Mouse (Mus musculus): Measurements from ENCODE around the gene Kcnj8. TPM values are rescaled to one million over a fixed set of nuclear protein-coding genes. Genes with fewer than 3 reads are reported as not detected.

Gene Kcnj8
- total RNA-seq (2014; fragmentation: Nextera tagmentation) = not detected in 2 replicates
- not detected in 2 replicates for total RNA-seq (2017)

- peak; percentile 40 for ATAC-seq (replicated peaks; ENCODE audit: poor library complexity, severe bottlenecking)
Measured at GRCm38 (mm10) chr6:142571055-142571618, at the start of gene Kcnj8. Kcnj8 (minus strand) TSS chr6:142571614.

DNA sequence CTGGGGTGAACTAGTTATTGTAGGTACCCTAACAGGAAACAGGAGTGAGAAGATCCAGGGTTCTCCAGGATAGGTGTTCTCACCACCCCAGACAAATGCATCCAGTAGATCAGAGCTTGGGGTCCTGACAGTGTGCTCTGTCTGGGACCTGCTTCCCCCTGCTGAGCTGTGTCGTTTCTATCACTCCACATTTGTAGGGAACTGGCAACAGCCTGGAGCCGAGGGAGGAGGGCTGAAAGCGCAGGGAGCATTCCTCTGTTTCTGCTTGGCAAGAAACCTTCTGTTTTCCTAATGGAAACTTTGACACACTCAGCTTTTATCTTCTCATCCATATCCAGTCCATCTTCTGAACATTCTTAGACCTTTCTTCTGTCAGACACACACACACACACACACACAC is 45.2 kb upstream of the Kcnj8 start:
- ATAC-seq (replicated peaks; ENCODE audit: poor library complexity, severe bottlenecking) = no peak

GRCm38 (mm10) chr6:142614324-142614723 is 42.9 kb upstream of the Kcnj8 start:
- peak; percentile 22; the same call in 1 of the 2 replicates for ATAC-seq (replicated peaks; ENCODE audit: poor library complexity, severe bottlenecking)

DNA sequence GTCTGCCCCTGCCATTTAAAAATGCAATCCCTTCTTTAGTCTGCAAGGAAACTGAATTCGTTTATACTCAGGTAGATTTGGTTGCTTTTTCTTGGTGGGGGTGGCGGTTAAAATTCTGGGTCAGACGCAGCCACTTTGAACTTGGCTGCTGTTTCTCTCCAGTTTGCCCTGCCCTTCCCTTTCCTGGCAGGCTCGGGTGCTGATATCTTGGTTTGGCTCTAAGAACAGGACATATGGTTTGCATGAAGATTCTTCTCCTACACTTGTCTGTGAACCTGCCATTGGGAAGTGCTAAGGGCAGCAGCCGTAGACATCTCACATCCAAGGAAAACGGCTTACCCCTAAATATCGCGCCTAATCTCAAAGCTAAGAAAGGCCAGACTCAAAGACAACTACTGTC is 41.0 kb upstream of the Kcnj8 start:
- no peak for ATAC-seq (replicated peaks; ENCODE audit: poor library complexity, severe bottlenecking)

DNA sequence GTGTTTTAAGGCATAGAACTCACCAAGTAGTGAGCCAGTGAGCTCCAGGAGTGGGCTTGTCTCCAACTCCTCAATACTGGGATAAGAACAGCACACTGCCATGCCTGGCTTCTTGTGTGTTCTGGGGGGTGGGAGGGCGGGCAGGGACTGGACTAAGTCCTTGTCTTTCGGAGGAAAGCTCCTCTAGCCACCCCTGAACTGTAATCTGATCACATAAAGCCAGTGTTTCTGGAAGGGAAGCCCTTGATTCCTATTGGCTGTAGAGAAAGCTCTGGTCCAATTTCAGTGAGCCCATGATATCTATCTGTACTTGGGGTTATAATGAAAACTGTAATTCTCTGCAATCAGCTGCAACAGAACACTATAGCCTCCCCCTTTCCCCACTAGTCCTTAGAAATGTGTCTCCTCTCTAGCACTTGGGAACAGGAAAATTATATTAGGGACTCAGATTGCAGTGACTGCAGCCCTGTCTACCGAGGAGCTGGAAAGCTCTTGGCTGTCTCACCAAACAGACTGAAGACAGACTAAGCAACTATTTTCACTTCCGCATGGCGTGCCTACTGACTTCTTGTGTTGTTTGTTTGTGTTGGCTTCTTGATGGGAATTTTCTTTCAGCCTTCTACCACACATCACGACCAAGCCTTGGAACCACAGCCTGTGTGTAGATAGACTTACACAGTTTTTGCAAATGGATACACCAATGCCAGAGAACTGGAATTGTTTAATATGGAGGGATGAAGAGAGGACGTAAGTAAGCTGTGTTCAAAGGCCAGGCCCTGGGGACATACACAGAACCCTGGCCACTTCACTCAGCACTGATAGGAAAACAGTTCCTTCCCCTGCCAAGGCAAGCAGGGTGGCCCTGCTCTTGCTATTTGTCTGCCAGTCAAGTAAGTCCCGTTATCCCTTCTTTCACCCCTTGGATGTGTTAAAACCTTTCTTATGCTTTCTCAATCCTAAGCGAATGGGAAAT is 38.3 kb upstream of the Kcnj8 start:
- ATAC-seq (replicated peaks; ENCODE audit: poor library complexity, severe bottlenecking) = no peak

DNA sequence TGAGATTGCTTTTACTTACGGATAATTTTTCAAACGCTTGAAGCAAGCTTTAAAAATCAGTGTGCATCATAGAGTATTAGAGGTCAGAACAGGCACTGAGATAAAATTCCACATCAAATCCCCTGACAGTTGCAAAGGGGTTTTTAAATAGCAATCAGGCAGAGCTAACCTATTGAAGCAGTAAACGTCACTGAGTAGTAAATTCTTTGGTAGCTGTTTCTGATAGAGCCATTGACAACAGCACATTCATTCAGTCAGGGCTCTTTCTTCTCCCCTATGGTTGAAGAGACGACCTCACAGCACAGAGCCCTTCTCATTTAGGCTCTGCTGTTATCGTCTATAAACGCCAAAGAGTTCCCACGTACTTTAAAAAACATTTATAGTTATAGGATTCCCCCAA is 35.7 kb upstream of the Kcnj8 start:
- ATAC-seq (replicated peaks; ENCODE audit: poor library complexity, severe bottlenecking) = no peak

DNA sequence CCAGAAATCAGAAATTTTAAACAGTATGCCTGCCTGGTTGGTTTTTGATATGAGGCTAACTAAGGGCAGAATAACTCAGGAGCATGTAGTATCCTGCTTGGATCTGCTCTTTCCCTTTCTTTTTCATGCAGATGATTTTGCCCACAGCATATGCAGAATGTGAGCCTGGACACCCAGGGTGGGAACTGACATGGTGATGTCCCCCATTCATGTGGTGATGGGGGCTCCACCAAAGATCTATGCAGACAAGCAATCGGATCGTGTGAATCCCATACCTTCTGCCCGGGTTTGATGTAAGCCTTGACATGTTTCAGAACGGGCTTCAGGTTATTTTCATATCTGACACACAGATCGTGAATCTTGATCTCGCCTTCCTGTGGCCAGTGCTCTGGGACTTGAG is 31.4 kb upstream of the Kcnj8 start:
- ATAC-seq (replicated peaks; ENCODE audit: poor library complexity, severe bottlenecking) = no peak

DNA sequence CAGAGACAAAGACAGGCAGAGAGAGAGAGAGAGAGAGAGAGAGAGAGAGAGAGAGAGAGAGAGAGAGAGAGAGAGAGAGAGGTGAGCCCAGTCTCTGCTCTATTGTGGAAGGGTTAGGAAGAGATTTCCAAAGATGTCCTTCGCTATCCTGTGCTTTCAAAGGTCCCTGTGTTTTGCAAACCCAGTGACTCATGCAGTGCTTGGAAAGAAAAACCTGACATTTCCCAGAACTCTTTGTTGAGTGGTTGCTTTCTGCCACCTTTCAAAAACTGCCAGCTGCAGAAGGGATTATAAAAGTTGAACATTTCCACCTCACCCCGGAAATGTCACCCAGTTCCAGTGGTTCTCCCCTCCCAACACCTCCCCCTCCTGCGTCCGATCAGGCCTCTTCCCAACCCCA is 7.4 kb upstream of the Kcnj8 start:
- no peak for ATAC-seq (replicated peaks; ENCODE audit: poor library complexity, severe bottlenecking)

DNA sequence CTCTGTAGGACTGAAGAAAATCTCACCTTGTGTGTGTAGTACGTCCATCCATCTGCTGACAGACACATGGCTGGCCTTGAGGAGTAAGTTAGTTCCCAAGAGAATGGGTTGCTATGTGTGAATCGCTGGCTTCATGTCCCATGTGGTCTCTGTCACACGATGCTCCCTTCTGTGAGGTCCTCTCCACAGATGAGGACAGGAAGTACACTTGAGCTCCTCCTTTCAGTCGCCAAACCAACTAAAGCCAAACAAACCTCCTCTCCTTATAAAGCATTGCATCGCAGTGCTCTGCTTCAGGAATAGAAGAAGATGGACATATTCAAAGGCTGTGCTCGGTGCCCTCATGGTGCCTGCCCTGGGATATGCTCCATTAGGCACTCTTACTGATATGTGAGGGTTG is 6.4 kb upstream of the Kcnj8 start:
- no peak for ATAC-seq (replicated peaks; ENCODE audit: poor library complexity, severe bottlenecking)

DNA sequence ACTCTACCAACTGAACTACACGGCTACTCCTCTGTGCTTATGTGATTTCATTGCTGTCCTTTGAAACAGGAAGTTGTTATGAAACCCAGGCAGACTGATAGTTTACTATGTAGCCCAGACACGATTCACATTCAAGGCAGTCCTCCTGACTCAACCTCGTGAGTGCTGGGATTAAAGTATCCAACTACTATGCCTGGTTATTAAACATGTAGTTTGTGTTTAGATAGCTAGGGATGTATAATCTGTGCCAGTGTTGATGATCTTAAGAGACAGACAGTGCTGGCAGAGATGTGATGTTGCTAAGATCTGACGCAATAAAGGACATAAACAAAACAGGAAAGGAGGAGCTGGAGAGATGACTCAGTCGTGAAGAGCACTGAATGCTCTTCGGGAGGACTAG is 1.5 kb upstream of the Kcnj8 start:
- ATAC-seq (replicated peaks; ENCODE audit: poor library complexity, severe bottlenecking) = peak; percentile 86

DNA sequence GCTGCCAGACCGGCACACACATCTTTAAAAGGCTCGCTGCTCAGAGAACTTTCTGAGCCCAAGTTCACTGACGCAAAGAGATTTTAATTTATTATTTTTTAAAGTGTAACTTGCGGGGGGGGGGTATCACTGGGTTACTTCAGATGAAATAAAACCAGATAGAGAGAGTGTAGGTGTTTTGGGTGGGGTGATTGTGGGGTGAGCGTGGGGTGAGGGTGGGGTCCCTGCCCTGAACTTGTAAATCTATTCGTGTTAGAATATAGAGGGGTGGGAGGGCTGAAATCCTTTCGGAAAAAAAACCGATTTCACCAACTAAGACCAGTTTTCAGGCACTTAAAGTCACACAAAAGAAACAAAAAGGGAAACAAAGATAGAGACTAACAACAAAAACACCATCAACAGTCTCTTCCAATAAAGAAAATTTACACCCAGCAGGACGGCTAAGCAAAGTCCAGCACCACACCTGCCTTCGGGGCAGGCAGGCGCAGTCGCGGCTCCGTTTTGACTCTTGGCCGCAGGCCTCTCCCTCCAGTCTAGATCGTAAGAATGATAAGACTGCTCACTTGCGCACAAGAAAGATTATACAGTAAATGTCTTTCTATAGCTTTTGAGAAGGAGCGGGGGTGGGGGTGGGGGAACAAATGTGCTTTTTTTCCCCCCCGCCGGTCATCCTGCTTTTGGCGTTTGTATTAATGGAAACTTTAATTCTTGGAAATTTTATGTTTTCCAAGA is 381 bp upstream of the Kcnj8 start:
- no peak for ATAC-seq (replicated peaks; ENCODE audit: poor library complexity, severe bottlenecking)

- ATAC-seq (replicated peaks; ENCODE audit: poor library complexity, severe bottlenecking) = no peak
Measured at GRCm38 (mm10) chr6:142570046-142570770, 1.2 kb downstream of the Kcnj8 start.

DNA sequence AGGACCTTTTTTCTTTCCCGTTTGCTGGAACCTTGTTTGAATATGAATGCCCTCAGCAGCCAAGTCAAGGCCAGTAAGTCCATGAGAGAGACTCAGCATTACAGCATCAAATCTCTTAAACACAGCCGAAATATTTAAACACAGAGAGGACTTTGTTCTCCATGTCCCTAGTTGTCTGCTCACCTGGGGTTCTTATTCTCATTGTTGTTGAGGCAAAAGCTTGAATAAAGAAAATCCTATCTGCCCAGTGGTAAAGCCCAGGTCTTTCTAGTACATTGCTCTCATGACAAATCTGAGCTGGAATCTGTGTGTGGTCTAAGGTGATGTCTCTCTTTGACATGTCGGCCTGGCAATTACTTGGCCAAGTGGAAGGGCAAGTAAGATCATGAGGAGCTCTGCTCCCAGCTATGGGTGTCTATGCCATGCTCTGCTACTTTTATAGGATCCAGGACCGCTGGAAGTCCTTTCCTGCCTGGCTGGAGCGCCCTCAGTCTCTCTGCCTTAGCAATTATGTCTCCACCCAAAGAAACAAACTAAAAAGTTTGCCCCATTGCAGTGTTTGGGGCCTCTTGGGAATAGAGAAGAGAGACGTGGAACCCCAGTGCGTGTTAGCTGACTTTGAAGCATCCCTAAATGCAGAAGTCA is 2.6 kb downstream of the Kcnj8 start:
- no peak for ATAC-seq (replicated peaks; ENCODE audit: poor library complexity, severe bottlenecking)

- no peak for ATAC-seq (replicated peaks; ENCODE audit: poor library complexity, severe bottlenecking)
Measured at GRCm38 (mm10) chr6:142567452-142567851, 4.0 kb downstream of the Kcnj8 start.

DNA sequence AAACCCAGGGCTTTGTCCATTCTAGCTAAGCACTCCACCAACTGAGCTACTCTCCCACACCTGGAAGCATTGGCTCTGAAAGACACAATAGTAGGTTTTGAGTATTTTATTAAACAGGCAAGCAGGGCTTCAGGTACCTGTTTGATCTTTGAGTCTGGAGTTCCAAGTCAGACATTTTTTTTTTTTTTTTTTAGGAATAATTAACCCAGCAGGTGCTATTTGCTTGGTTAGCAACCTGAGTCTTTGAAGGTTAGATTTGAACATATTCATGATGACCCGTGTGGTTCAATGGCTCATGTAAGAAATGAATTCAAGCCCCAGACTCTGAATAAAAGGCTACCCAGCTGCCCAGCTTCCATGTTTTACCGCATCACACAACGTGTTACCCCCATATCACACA is 6.7 kb downstream of the Kcnj8 start:
- no peak for ATAC-seq (replicated peaks; ENCODE audit: poor library complexity, severe bottlenecking)

- peak; percentile 84 for ATAC-seq (replicated peaks; ENCODE audit: poor library complexity, severe bottlenecking)
Measured at GRCm38 (mm10) chr6:142561151-142561550, 10.3 kb downstream of the Kcnj8 start.

DNA sequence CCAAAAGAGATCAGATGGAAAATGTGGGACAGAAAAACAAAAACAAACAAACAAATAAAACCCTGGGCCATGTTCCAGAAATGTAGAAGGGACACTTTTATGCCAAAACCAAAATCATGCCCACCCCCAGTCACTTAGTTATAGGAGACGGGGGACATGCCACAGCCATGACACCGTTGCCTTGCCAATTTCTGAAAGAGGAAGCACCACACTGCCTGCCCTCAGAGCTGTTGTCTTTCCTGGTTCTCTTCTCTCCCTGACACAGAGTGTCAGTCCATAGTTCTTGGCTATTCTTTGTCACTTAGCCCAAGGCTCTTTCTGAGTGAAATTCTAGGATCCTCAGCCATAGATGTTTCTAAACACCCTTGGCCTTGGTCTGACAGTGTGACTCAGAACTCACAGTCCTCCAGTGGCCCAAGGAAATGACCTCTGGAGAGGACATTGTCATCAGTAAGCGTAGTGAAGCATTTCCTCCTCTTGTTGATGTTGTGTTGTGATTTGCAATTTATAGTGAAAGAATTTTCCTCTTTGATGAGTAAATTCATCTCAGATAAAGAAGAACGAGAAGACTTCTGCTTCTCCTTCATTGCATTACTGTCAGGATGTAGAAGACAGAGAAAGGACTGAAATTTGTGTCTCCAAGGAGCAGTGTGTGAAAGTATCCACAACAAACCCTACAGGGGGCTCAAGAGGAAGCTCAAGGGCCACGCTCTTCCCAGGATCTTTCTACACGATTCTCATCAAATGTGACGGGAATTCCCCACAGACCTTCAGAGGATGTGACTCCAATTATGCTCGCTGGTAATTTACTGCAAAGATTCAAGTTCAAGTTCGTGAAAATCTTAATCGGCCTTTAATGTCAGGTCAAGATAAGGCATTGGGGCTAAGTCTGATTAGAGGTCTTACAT is 12.4 kb downstream of the Kcnj8 start:
- ATAC-seq (replicated peaks; ENCODE audit: poor library complexity, severe bottlenecking) = peak; percentile 52

DNA sequence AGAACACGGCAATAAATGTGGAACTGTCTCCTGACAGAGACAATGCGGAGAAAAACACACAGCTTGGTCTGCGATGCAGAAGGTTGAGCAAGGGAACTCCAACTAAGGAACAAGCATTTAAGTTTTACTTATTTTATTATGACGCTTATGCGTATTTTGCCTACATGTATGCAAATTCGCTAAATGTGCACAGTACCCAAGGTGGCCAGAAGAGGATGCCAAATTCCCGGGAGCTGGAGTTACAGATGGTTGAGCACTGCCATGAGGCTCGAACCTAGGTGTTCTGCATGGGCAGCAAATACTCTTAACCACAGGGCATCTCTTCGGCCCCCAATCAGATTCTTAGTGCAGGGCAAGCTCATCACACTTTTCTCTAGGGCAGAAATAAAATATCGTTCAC is 13.3 kb downstream of the Kcnj8 start:
- no peak for ATAC-seq (replicated peaks; ENCODE audit: poor library complexity, severe bottlenecking)

DNA sequence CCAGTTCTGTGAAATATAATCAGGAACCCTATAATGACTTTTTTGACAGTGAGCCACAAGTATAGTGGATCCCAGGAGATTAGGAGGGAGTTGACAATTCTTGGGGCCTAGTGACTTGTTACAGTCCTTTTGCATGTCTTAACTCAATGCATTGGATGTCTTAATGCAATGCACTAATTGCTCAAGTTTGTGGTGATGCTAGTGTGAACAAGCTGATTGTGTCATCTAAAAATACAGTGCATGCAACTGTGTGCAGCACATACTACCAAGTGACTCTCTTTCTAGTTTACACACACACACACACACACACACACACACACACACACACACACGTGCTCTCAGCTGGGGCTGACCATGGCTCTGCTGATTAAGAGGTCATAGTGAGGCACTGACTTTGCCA is 15.4 kb downstream of the Kcnj8 start:
- ATAC-seq (replicated peaks; ENCODE audit: poor library complexity, severe bottlenecking) = peak; percentile 72

Data from granulocyte monocyte progenitor cell, adult 5-6 weeks (primary cell).